Mouse (Mus musculus) heart, postnatal 4 days (tissue): ENCODE measurements around the gene Slc38a6. TPM values are rescaled to one million over a fixed set of nuclear protein-coding genes. Genes with fewer than 3 reads are reported as not detected.
A peak's percentile ranks its signal among the peaks of the same experiment; 100 is the strongest.

Source experiments
- DNase-seq: peaks from one replicate; pipeline ENCODE4 v3.0.0; 2021
- total RNA-seq, 2 experiments: library from RNA; stranded (reverse); gene quantifications; 2 replicates each; pipeline ENCODE4 v1.2.3; 2021

The Slc38a6 gene
- 1 to 10 TPM; 7.4 to 8.5 TPM for total RNA-seq

DNA sequence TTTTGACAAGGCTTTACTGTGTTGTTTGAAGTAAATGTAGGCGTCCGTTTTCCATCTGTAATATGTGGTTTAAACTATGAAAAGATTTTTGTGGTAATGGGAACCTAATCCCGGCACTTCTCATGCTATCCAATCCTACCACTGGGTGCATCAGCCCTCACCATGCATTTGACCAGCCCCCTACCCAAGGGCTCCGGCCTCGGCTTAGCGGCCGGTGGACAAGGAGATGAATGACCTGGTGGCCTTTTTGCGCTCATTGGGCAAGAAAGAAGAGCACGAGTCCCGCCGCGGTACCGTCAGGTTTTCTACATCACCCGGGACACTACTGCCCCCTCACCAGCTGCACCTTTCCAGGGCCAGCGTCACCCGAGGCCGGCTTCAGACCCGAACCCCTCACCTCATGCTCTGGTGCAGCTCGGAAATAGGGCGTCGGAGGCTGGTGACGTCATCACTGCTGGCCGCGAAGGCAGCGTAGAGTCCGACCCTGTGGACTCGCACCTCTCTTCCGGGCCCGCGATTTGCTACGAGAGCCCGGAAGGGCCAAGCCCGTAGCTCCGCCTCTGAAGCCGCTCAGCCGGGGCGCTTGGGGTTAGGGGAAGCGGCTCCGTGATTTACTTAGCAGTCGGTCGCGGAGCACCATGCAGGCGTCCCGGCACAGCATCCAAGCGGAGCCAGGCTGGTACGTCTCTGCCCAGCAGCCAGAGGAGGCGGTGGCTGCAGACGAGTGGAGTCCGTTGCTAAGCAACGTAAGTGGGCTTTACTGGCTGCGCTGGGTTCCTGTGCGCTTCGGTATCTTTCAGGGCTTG, at the start of gene Slc38a6, which contains the start of gene Trmt5:
Gene Slc38a6 (plus strand): TSS at position 493 of the 806 bp plus-strand sequence.
Gene Trmt5 (minus strand): TSS at position 424 of the 806 bp plus-strand sequence.
- peak; percentile 92 for DNase-seq

DNA sequence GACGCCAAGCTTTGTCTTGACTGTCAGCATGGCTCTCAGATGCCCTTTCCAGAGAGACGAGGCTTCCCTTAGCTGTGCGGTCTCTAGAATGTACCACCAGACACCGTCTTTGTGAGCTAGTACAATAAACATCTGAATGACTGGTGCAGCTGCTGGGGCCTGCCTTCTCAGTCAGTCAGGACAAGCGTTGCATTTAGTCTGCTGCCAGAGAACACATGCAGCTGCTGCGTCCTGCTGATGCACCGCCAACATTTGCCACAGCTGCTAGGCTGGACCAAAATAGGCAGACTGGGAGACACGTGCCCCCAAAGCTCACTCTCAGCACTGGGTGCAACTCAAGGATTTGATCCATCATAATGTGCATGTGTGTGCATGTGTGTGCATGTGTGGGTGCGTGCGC, 44.6 kb upstream of the Slc38a6 start:
- no peak for DNase-seq

DNA sequence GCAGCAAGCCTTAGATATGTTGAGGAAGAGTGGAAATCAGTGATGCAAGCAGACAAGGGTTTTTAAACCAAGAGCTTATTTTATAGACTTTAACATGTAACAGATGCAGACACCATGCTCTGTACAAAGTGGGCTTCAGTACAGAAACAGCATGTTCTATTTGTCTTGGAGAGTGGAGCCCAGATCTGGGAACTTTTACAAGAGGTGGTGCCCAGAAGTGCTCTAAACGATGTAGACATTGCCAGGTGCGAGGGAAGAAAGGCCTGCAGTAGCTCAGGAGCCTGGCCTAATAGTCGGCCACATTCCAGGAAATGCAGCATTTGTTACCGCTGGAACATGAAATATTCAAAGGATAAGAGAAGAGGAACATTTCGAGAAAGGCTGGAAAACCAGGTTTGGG, 40.9 kb upstream of the Slc38a6 start:
- no peak for DNase-seq

DNA sequence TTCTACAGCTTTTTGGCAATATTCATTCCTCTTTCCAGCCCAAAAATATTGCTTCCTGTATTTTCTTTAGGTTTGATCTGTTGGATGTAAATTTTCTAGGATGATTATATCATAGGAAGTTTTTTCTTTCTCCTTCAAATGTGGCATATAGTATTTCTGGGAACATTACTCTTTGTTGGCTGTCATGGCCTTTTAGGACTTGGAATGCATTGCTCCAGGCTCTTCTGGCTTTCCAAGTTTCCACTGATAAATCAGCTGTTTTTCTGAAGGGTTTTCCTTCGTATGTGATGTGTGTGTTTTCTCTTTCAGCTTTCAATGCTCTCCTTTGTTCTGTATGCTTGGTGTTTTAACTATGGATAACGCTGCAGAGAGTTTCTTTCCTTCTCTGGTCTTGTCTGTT, 31.6 kb upstream of the Slc38a6 start:
- DNase-seq: no peak

DNA sequence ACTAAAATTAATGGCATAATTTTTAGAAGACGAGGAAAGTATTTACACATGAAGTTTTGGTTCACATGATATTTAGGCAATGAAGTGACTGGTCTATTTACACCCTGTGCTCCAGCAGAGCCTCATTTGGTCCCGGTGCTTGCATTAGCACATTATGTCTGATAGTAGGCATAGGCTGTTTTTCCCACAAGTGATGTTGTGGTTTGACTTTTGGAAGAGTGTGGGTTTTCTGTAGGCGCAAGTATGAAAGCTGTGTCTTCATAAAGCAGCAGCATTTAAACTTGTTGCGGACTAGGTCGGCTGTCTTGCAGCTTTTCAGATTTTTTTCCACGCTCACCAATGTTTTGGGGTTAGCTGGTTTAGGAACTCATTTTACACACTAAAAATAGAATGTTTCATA, 27.3 kb upstream of the Slc38a6 start:
- no peak for DNase-seq

DNA sequence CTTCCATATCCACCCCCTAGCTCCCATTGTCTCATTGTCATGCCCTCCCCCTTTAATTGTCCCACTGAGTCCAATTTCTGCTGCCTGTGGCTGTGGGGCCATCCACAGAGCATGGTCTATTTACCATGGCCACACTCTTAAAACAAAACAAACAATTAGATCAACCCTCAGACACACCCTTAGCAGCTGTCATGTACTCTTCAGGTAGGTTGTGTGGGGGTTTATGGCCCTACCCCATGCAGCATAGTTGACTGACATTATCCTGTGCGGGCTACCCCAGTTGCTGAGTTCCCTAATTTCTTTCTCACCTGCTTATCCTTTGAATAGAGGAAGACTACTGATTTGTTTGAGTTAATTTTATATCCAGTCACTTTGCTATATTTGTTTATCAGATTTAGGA, 26.2 kb upstream of the Slc38a6 start:
- no peak for DNase-seq

DNA sequence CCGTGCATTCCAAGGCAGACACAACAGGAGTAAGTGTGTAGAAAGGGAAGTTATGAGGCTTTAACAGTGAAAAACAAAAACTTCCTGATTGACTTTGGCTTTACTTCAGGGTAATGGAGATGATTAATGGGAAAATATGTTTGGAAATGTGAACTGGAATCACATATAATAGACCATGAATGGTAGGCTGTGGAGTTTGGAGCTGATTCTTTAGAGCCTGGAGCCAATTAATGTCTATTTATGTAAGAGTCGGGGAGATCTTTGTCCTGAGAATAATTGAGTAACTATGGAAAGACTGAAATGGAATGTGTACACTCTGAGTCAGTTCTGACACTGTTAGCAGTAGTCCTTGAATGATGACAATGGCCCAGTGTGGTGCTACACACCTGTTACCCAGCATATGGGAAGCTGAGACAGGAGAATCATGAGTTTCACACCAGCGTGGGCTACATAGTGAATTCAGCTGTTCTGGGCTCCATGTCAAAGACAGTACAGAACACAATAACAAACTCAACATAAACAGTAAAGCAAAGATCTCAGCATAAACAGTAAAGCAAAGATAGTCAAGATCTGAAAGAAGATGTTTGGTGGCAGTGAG, 21.1 kb upstream of the Slc38a6 start:
- no peak for DNase-seq

DNA sequence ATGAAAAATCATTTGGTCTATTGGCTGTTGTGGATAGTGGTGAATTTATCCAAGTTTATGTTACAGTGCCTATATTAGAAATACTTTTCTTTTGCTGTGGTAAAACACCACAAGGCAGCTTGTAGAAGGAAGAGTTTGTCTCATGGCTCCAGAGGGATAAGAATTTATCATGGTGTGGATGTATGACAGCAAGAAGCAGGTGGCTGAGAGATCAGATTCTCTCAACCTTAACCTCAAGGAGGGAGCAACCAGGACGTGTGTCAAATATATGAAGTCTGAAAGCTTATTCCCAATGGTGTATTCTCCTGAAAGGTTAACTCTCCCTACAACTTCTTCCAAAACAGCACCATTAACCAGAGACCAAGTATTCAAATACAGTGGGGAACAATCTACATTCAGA, 20.0 kb upstream of the Slc38a6 start:
- DNase-seq: no peak

DNA sequence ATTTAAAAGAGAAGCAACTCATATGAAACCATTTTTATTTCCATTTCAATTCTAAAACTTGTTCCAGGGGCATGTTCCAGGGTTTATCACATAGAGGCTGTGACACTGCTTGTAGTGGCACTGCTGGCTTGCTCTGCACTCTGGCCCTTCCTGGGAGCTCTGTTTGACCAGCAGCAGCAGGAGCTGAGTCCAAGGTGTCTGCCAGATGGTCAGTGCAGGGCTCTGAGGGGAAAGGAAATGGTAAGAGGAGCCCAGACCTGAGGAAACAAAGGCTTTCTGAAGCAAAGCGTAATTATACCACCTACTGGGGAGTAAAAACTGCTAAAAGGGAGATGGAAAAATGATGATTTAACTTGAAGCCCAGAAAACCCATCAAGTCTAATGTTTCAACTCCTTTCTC, 18.1 kb upstream of the Slc38a6 start:
- no peak for DNase-seq

DNA sequence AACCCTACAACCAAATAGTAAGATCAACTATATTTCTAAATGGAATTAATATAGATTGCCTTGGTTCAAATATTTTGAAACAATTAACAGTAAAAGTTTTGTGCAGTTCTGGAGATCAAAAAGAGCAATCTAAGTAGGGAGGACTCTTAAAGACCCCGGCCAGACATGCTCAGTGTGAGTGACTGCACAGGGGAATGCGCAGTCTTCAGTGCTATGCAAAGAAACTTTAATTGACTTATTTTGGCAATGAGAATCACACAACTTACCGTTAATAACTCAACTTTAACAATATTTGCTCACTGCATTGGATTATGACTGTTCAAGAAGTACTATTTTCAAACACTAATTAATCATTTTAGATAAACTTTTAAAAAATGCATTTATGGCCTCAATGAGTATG, 17.0 kb upstream of the Slc38a6 start:
- DNase-seq: no peak

DNA sequence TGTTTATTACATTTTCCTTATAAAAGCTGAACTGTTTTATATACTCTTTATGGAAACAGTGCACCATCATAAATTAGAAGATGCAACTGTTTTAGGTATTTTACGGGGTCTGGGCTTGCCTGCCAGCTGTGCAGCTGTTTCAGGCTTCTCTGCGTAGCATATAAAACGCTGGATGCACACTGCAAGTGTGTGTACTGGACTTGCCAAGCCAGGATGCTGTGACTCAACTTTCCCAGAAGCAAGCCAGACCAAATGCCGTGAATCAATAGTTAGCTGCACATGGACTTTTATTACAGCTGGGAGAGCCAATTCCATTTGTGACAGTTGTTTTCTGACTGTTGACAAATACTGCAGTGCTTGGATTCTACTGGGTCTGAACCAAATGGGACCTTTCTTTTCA, 16.6 kb upstream of the Slc38a6 start:
- no peak for DNase-seq

DNA sequence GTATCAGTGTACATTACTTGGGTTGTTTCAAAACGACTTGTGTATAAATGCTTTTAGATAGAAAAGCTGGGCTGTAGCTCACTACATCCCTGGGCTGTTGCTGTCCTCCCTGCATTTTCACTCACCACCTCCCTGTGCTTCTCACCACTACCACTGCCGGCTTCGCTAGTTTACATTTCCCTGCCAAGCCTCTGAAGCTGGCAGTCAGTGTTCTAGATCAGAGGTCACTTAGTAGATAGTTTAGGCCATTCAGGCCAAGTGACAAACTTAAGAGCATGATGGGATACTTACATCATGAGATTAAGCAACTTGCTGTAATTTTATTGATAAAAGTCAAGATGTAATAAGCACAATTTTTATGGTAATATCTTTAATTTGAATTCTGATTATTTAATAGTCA, 11.7 kb upstream of the Slc38a6 start:
- no peak for DNase-seq

DNA sequence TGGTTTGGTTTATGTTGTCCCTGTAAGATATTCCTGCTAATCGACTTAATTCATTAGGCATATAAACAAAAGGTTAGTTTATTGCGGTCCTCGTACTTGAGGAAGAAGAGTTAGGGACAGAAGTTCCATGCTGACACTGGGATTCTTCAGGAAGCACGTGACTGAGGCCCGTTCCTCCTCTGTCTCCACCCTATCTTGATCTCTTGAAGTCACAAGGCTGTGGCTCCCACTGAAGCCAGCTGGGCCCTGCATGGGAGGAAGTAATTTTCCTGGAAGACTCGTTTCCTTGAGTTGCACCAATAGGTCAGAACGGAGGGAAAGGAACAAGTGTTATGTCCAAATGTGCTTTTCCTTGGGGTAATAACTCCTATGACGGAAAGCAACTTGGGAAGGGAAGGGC, 1.0 kb downstream of the Slc38a6 start:
- peak; percentile 21 for DNase-seq

DNA sequence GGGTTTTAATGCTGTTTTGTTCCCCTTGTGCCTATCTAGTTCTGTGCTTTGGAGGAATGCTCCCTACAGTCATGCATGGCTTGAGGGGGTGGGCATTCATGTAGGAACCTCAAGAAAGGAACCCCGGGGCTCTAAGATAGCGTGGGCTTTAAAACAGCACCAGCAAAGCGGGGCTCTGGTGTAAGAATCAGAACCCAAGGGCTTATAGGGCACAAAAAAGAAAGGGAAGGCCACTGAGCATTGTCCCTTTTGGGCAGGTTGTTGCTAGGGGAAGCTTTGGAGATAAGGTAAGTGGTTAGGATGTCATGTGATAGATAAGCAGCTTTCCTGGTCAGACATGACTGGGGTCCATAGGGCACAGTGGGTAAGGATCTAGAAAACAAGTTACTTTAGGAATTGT, 2.0 kb downstream of the Slc38a6 start:
- DNase-seq: no peak

DNA sequence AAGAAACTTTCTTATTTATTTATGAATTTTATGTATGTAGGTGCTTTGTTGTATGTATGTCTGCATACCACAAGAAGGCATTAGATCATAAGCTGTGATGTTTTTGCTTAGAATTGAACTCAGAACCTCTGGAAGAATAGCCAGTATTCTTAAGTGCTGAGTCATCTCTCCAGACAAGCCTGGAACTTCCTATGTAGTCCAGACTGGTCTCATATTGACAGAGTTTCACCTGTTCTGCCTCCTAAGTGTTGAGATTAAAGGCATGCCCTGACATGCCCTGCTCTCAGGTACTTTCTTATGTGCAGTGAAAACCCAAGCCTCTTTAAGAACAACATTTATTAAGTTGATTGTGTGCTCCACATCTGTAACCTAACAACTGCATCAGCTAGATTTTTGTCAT, 8.3 kb downstream of the Slc38a6 start:
- DNase-seq: no peak

DNA sequence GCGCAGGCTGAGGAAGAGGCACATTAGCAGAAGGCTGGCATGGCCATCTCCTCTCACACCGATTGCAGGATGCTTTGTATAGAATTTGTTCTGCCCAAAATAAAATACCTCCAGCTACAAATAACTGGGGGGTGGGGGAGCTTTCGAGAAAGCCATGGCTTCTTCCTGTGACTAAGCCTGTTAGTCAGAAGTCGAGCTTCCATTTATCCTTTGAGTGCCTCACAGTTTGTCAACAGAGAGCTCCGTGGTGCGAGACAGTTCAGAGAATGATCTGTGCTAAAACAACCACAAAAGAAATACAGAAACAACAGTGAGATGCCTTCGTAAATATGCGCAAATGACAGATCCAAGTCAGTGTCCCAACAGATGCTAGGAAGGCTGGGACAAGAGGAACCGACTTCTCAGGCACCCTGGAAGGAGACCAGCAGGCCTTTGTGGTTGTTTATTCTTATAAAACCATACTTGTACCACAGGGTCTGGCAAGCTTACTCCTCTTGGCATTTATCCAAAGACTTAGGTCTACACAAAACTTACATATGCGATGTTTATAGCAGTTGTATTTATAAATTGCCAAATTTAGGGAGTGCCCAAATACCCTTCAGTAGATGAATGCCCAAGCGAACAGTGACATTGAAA, 9.0 kb downstream of the Slc38a6 start:
- DNase-seq: no peak

DNA sequence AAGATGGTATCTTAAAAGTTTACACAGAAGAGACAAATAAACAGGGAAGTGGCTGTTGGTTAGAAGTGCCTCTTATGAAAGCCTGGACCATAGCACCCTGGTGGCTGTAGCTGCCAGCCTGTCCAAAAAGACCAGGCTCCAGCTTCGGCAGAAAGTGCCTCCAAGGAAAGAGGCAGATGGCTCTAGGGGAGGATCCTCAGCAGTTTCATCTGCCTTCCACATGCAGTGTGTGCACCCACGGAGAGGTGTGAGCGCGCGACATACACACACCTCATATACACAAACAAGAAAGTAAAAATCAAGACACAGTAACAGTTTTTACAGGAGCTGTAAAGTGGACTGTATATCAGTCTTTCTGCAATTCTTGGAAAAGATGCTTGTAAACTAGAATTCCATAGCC, 12.0 kb downstream of the Slc38a6 start:
- no peak for DNase-seq

DNA sequence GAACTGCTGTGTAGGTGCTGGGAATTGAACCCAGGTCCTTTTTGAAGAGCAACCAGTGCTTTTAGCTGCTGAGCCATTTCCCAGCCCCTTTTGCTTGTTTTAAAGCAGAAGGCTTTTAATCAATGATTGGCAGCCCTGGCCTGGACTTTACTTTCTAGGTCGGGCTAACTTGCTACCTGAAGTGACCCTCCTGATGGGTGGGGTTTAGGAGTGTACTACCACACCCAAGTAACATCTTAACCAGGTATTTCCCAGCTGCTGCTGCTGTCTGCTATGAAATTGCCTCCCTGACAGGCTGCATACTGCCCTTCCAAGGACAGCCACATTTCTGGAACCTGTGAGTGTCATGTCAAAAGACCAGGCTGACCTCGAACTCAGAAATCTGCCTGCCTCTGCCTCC, 14.0 kb downstream of the Slc38a6 start:
- no peak for DNase-seq

DNA sequence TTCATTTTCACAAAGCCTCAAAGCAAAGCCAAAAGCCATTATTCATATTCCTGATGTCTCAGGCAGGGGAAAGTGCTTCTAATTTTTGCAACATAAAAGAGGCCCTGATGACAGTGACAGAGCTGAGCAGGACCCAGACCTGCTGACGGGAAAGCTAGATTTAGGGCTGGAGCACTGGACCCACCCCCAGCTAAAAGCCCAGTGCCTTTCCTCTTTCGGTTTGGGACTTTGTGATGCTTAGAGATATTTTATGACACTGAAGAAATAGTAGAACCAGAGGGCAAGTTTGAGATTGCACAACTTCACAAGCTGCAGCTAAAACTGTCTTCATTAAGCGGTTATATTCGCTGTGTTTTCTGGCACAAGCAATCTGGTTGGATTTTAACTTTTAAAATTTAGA, 18.1 kb downstream of the Slc38a6 start:
- DNase-seq: no peak

DNA sequence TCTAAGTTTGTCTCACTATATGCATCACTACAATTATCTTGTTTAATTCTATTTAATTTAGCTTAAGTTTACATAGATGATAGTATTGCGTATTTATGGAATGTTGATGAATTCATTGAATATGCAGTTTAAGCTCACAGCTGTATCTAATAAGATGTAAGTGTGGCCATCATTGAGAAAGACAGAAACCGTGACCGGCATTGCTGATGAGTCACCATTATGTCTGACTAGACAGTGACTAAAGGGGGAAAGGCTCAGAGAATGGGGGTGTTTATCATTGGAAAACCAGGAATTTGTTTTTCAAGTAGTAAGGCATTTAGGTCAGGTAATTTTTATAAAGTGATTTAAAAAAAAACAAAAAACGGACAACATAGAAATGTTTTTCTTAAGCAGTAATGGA, 21.2 kb downstream of the Slc38a6 start:
- DNase-seq: no peak

DNA sequence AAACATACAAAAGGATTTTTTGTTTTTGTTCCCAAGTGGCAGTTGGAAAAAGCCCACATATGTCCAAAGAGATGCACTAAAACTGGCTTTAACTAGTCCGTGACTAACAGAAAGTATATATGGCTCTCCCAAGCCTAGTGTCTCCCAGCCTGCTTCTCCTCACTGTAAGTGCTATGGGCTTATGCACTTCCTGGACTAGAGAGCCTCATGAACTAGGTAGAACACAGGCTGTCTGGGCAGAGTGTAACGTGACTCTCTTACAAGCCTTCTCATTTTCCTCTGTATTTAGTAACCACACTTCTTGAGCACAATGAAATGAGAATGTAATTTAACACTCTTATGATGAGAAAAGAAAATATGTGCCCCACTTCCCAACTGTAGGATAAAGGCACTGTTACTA, 22.1 kb downstream of the Slc38a6 start:
- DNase-seq: no peak

DNA sequence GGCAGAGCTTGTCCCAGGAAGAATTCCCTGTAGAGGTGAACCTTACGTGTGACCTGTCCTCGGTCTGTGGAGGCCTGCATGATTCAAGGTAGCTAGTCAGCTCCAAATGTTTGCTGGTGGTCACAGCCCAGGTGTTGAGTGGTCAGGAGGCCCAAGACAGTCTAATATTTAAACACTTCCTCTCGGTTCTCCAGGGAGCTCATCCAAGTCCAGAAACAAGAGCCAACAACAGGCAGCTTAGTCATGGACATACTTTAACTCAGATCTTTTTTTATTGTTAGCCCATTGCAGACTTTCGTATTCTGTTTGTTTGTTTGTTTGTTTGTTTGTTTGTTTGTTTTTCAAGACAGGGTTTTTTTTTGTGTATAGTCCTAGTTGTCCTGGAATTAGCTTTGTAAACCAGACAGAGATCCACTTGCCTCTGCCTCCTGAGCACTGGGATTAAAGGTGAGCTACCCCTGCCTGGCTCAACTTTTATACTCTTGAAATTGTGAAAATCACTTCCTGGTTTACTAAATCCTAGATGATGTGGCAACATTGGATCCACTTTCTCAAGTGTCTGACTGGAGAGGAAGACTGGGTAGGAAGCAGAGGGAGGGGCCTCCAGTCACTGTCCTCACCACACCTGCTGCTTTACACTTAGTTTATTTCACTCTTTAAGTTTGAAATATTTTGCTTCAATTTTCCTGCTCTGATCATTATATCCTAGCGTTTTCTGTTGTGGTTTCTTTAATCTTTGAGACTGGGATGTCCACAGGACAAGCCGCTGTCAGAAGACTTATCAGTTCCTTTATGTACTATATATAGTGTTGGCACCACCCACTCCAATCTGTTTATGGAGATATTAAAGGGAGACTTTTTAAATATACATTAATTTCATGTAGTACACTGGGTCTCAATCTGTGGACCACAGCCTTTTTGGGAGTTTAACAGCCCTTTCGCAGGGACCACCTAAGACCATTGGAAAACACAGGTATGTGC, 31.4 kb downstream of the Slc38a6 start:
- DNase-seq: no peak

DNA sequence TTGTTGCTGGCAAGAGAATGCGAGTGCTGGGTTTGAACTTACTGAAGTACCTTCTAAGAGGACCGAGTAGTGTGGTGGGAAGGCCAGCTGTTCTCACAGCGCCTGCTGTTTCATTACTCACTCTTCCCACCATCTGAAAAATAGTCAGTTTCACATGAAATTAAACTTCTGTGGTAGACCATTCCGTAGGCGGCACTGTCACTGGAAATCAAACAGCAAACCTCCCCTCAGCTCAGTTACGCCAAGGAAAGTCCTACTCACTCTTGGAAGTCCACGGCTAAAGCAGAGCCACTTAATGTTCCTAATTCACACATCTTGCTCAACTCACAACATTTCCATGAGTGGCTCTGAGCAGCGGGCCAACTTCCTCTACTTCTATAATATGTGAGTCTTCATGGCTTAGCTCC, 37.6 kb downstream of the Slc38a6 start:
- no peak for DNase-seq
